Mouse (Mus musculus): ENCODE data around the gene C1qtnf2.

GRCm38 (mm10) chr11:43425166-43425709, 48.8 kb upstream of the C1qtnf2 start:
- no peak for TF ChIP-seq CTCF (IDR thresholded peaks at IDR 0.05; ENCODE audit: borderline replicate concordance, insufficient read depth, low read length)
- no peak for TF ChIP-seq POLR2A (IDR thresholded peaks at IDR 0.05; ENCODE audit: low read depth, low read length)
